Mouse (Mus musculus) left cerebral cortex, adult 9 months (tissue): ENCODE measurements around the gene Itpr2.

Experiments
- DNase-seq, 2 experiments: peaks; one replicate each; pipeline ENCODE4 v3.0.0; 2022; ENCODE audit warnings: low spot score in 2 of 2

Gene Itpr2

GRCm38 (mm10) chr6:146504459-146504858, 2.4 kb upstream of the Itpr2 start:
- DNase-seq, result no peak

- no peak for DNase-seq
Measured at GRCm38 (mm10) chr6:146502856-146503255, 833 bp upstream of the Itpr2 start.

- DNase-seq, result peak in 1 of 2 experiments; percentile 25
Measured at GRCm38 (mm10) chr6:146501316-146501865, 632 bp downstream of the Itpr2 start.

- no peak for DNase-seq
Measured at GRCm38 (mm10) chr6:146500771-146501170, 1.3 kb downstream of the Itpr2 start.

GRCm38 (mm10) chr6:146500206-146500605, 1.8 kb downstream of the Itpr2 start:
- DNase-seq, result no peak

- no peak for DNase-seq
Measured at GRCm38 (mm10) chr6:146499566-146499965, 2.5 kb downstream of the Itpr2 start.

GRCm38 (mm10) chr6:146498416-146498815, 3.6 kb downstream of the Itpr2 start:
- no peak for DNase-seq

GRCm38 (mm10) chr6:146497866-146498265, 4.2 kb downstream of the Itpr2 start:
- DNase-seq, result no peak

GRCm38 (mm10) chr6:146497435-146497834, 4.6 kb downstream of the Itpr2 start:
- DNase-seq, result no peak

GRCm38 (mm10) chr6:146491680-146492079, 10.3 kb downstream of the Itpr2 start:
- no peak for DNase-seq

- no peak for DNase-seq
Measured at GRCm38 (mm10) chr6:146490416-146490960, 11.5 kb downstream of the Itpr2 start.

GRCm38 (mm10) chr6:146489841-146490240, 12.2 kb downstream of the Itpr2 start:
- DNase-seq, result no peak

GRCm38 (mm10) chr6:146488749-146489148, 13.3 kb downstream of the Itpr2 start:
- DNase-seq, result no peak

- no peak for DNase-seq
Measured at GRCm38 (mm10) chr6:146487079-146487478, 14.9 kb downstream of the Itpr2 start.

- no peak for DNase-seq
Measured at GRCm38 (mm10) chr6:146486073-146486472, 15.9 kb downstream of the Itpr2 start.

- no peak for DNase-seq
Measured at GRCm38 (mm10) chr6:146481441-146481840, 20.6 kb downstream of the Itpr2 start.

GRCm38 (mm10) chr6:146480925-146481324, 21.1 kb downstream of the Itpr2 start:
- no peak for DNase-seq

- DNase-seq, result no peak
Measured at GRCm38 (mm10) chr6:146478888-146479683, 22.9 kb downstream of the Itpr2 start.

- DNase-seq, result no peak
Measured at GRCm38 (mm10) chr6:146476865-146477264, 25.2 kb downstream of the Itpr2 start.

GRCm38 (mm10) chr6:146474166-146474565, 27.9 kb downstream of the Itpr2 start:
- no peak for DNase-seq

GRCm38 (mm10) chr6:146473216-146473955, 28.6 kb downstream of the Itpr2 start:
- no peak for DNase-seq

GRCm38 (mm10) chr6:146470378-146470777, 31.6 kb downstream of the Itpr2 start:
- no peak for DNase-seq
